Mouse (Mus musculus) lung, adult 2 months (tissue): ENCODE data around the gene Serf2.

Experiments used
- CTCF ChIP-seq: fragments of 200-500 bp; IDR thresholded peaks from 2 replicates; pipeline ENCODE4 v1.5.1; 2011; ENCODE audit warnings: mild to moderate bottlenecking, low read length, control low read depth; ENCODE audit not compliant: insufficient read depth
- POLR2A ChIP-seq: fragments of 200-500 bp; IDR thresholded peaks from 2 replicates; pipeline ENCODE4 v1.6.1; 2011; ENCODE audit warnings: low read depth, mild to moderate bottlenecking, control low read depth, low read length, borderline replicate concordance; ENCODE audit errors: extremely low read depth

GRCm38 (mm10) chr2:121415591-121415990 lies 33.4 kb upstream of the Serf2 start:
- TF ChIP-seq POLR2A, result no peak
- no peak for TF ChIP-seq CTCF
